8 mouse cellular contexts compared by ENCODE assay signal in the genomic region with DNA sequence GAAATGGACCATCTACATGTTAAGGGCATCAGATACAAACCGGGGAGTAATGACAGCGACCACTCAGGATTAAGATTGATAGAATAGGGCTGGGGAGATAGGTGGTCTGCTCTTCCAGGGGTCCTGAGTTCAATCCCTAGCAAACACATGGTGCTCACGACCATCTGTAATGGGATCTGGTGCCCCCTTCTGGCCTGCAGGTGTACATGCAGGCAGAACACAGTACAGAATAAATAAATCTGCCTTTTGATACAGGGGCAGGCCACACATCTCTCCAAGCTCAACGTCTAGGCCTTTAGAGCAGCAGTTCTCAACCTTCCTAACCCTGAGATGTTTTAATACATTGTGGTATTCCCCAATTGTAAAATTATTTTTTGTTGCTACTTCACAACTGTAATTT.
DNase-seq lines count a peak whose midpoint lies in the region; ATAC-seq and TF ChIP-seq lines count a peak whose summit lies in the region.

No protein-coding gene starts in this region.

- no peak overlapping the region for H3K9ac ChIP-seq in hindbrain, embryonic 13.5 days

- no peak for ATAC-seq in hindbrain, embryonic 13.5 days (ENCODE audit: low FRiP score)

- no peak overlapping the region for H3K27ac ChIP-seq in hindbrain, embryonic 10.5 days
- no peak overlapping the region for H3K27ac ChIP-seq in hindbrain, embryonic 13.5 days

- no peak overlapping the region for H3K4me2 ChIP-seq in hindbrain, embryonic 13.5 days

- 0 out of 2 replicates have a peak, but pooled peaks cover 5% of the 10 kb centered on the region for H3K4me1 ChIP-seq in hindbrain, embryonic 10.5 days (replicated peaks)
- H3K4me1 ChIP-seq in hindbrain, embryonic 13.5 days (replicated peaks): 0 out of 2 replicates have a peak, but pooled peaks cover 8% of the 10 kb centered on the region
- peaks cover 8% of the 10 kb centered on the region for H3K4me1 ChIP-seq in E14TG2a.4 (replicated peaks; ENCODE audit: low read depth, low read length)

- peak; percentile 76 for TF ChIP-seq CTCF in E14TG2a.4 (conservative IDR thresholded peaks at IDR 0.05; ENCODE audit: low read length)

- peak; percentile 51 for DNase-seq in hindbrain, embryonic 10.5 days (ENCODE audit: low spot score)
- peak; percentile 41 for DNase-seq in 3T3-L1 (ENCODE audit: low read depth, low spot score)
- DNase-seq in cerebellum, adult 9-10 months: peak; percentile 47
- DNase-seq in kidney, adult 9 months: peak; percentile 33
- DNase-seq in natural killer cell, adult 2 months (ENCODE audit: low spot score in 2 of 2): peak; percentile 36 to 64
- DNase-seq in layer of hippocampus, adult 9-11 months: no peak

- no peak overlapping the region for H3K4me3 ChIP-seq in hindbrain, embryonic 10.5 days
- H3K4me3 ChIP-seq in hindbrain, embryonic 13.5 days: no peak overlapping the region
- H3K4me3 ChIP-seq in E14TG2a.4 (replicated peaks; ENCODE audit: low read length): no peak overlapping the region

- H3K36me3 ChIP-seq in hindbrain, embryonic 10.5 days: no peaks in the 10 kb centered on the region
- no peaks in the 10 kb centered on the region for H3K36me3 ChIP-seq in hindbrain, embryonic 13.5 days
- no peaks in the 10 kb centered on the region for H3K36me3 ChIP-seq in E14TG2a.4 (ENCODE audit: insufficient read depth, low read length)

- no peaks in the 10 kb centered on the region for H3K27me3 ChIP-seq in hindbrain, embryonic 10.5 days (ENCODE audit: insufficient read depth, poor library complexity, severe bottlenecking)
- 0 out of 2 replicates have a peak, but pooled peaks cover 2% of the 10 kb centered on the region for H3K27me3 ChIP-seq in hindbrain, embryonic 13.5 days
- 0 out of 2 replicates have a peak, but pooled peaks cover 2% of the 10 kb centered on the region for H3K27me3 ChIP-seq in E14TG2a.4 (ENCODE audit: insufficient read depth, low read length)

- H3K9me3 ChIP-seq in hindbrain, embryonic 10.5 days: no peaks in the 10 kb centered on the region
- no peaks in the 10 kb centered on the region for H3K9me3 ChIP-seq in hindbrain, embryonic 13.5 days
- H3K9me3 ChIP-seq in E14TG2a.4 (ENCODE audit: low read length): no peaks in the 10 kb centered on the region

- 32% methylated on average over 4 of the region's 4 CpGs for WGBS in hindbrain, embryonic 10.5 days
- WGBS in hindbrain, embryonic 13.5 days: 27% methylated on average over 4 of the region's 4 CpGs
